Mouse (Mus musculus) hindbrain, embryonic 15.5 days (tissue): Measurements from ENCODE around the gene Abca15. TPM values are rescaled to one million over a fixed set of nuclear protein-coding genes. Genes with fewer than 3 reads are reported as not detected.
"Not testable (repeated sequence)": the region's sequence is repeated elsewhere in the genome, so short reads cannot be mapped to it uniquely, and the experiment has no call there.

Source experiments
- ATAC-seq: fragments of 200-750 bp; cut with Nextera tagmentation; 2 replicates; pipeline ENCODE4 v1.8.0; 2017; ENCODE audit warnings: low read depth, moderate number of reproducible peaks, moderate TSS enrichment; ENCODE audit not compliant: low FRiP score
- H3K27ac ChIP-seq: fragments of 300-500 bp; sonication (generic); replicated peaks from 2 replicates; pipeline ENCODE4 v1.5.1; 2015; ENCODE audit warnings: mild to moderate bottlenecking, inconsistent platforms
- H3K27me3 ChIP-seq: fragments of 300-500 bp; sonication (generic); 2 replicates; pipeline ENCODE4 v1.6.1; 2015; ENCODE audit warnings: control low read depth, inconsistent platforms
- H3K36me3 ChIP-seq: fragments of 300-500 bp; sonication (generic); 2 replicates; pipeline ENCODE4 v1.6.1; 2015; ENCODE audit warnings: control low read depth, inconsistent platforms
- H3K4me1 ChIP-seq: fragments of 300-500 bp; sonication (generic); replicated peaks from 2 replicates; pipeline ENCODE4 v1.6.1; 2015; ENCODE audit warnings: control low read depth, inconsistent platforms
- H3K4me2 ChIP-seq: fragments of 300-500 bp; sonication (generic); 2 replicates; pipeline ENCODE4 v1.6.1; 2015; ENCODE audit warnings: moderate library complexity, mild to moderate bottlenecking, inconsistent platforms
- H3K4me3 ChIP-seq: fragments of 300-500 bp; sonication (generic); 2 replicates; pipeline ENCODE4 v1.5.1; 2015; ENCODE audit warnings: mild to moderate bottlenecking, inconsistent platforms
- H3K9ac ChIP-seq: fragments of 300-500 bp; sonication (generic); 2 replicates; pipeline ENCODE4 v1.6.1; 2015; ENCODE audit warnings: inconsistent platforms
- H3K9me3 ChIP-seq: fragments of 300-500 bp; sonication (generic); 2 replicates; pipeline ENCODE4 v1.6.1; 2016; ENCODE audit warnings: control low read depth, inconsistent platforms
- WGBS: fragments of 180-500 bp; shearing (Covaris S2); methylation state at CpG from one replicate; pipeline ENCODE4 v1.1.7; 2015; 5-methylcytosine and 5-hydroxymethylcytosine counted together
- polyA plus RNA-seq: library from polyadenylated mRNA; unstranded; fragments of >200 nt; fragmentation: Nextera tagmentation; extraction: Ambion mirVana; gene quantifications from 2 replicates; pipeline ENCODE4 v1.2.1, GENCODE M21; 2015

Abca15 gene
- polyA plus RNA-seq = not detected in 2 replicates

DNA sequence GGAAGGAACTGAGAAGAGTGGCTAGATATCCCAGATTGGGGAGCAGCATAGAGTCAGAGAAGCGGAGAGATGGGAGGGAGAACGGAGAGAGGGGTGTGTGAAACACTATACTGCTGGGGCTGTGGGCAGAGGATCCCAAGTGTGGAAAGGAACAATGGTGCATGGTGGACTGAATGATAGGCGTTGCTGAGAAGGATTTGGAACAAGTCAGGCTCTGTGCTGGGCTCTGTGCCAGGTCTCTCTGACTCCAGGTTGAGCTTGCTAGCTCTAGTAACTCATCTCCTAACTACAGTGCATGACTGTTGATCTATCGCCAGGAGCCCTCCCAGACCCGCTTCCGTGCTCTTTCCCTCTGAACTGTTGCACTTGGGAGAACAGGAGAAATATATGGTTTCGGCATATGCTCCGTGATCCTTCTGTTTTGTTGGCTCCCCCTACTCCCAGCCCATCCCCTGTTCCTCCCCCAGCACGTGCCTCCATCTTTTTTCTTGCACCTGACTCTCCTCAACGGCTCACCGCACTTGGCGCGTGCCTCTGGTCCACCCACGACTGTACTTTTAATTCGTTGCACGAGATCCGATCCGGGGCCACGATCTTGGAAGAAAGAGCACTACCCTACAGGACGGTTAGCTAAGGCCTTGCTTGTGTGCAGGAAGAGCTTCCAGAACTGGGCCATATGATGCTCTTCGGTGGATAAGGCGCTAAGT is at the start of gene Abca15:
Abca15 (plus strand) TSS at position 584 of the 707 bp plus-strand sequence.
- peak within 1 kb of the TSS; percentile 28 for H3K4me3 ChIP-seq
- no peaks in the 10 kb centered on the region for H3K27me3 ChIP-seq
- peak within 1 kb of the TSS; percentile 69 for H3K4me2 ChIP-seq
- peaks cover 6% of the 10 kb centered on the region for H3K4me1 ChIP-seq
- peak; percentile 23; the same call in 1 of the 2 replicates for ATAC-seq
- no peaks in the 10 kb centered on the region for H3K36me3 ChIP-seq
- H3K9me3 ChIP-seq = no peaks in the 10 kb centered on the region
- no peak within 1 kb of the TSS for H3K27ac ChIP-seq
- no peak within 1 kb of the TSS for H3K9ac ChIP-seq
- 78% methylated on average over 22 of the region's 22 CpGs for WGBS

DNA sequence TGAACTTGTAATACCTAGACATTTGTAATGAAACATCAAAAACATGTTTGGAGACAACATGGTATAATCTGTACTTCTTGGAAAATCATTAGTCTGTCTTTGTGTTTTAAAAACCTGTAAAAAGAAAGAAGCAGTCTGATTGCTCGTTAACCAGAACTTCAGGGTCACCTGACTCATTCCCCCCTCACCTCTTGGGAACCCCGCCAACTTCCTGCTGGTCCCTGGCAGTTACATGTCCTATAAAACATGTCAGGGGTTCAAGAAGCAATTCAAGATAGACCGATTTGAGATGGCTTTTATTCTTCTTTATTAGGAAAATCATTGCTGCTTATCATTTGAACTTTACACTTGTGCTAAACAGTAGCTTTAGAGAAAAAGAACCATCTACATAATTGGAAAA is 43.2 kb upstream of the Abca15 start:
- ATAC-seq = no peak
- Histone ChIP-seq H3K27me3 (no peaks in the 10 kb centered on the region), H3K36me3 (no peaks in the 10 kb centered on the region), H3K27ac (no peak overlapping the region), H3K4me1 (no peaks in the 10 kb centered on the region), H3K4me3 (no peak overlapping the region), H3K9me3 (no peaks in the 10 kb centered on the region), H3K4me2 (no peak overlapping the region), H3K9ac (no peak overlapping the region)
- 71% methylated on average over 3 of the region's 3 CpGs for WGBS

DNA sequence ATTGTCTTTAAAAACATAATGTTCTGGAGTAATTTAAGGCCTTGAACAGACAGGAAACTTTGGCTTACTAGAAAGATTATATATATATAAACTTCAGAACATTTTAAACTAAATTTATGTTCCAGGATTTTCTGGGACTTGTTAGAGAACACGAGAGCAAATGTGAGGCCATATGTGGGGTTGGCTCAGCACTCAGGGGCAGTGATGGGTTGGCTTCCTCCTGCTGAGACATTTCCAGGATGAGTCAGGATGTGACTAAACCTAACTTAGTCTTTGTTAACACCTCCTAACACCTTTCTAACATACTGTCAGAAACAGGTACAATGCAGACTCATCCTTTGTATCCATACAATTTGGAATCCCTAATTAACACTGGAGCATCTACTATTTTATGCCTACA is 12.4 kb upstream of the Abca15 start:
- Histone ChIP-seq H3K9me3 (no peaks in the 10 kb centered on the region), H3K27me3 (no peaks in the 10 kb centered on the region), H3K9ac (no peak overlapping the region), H3K27ac (no peak overlapping the region), H3K4me3 (no peak overlapping the region), H3K36me3 (no peaks in the 10 kb centered on the region), H3K4me2 (no peak overlapping the region), H3K4me1 (no peaks in the 10 kb centered on the region)
- WGBS = 81% methylated on average over 1 of the region's 1 CpGs
- no peak for ATAC-seq

DNA sequence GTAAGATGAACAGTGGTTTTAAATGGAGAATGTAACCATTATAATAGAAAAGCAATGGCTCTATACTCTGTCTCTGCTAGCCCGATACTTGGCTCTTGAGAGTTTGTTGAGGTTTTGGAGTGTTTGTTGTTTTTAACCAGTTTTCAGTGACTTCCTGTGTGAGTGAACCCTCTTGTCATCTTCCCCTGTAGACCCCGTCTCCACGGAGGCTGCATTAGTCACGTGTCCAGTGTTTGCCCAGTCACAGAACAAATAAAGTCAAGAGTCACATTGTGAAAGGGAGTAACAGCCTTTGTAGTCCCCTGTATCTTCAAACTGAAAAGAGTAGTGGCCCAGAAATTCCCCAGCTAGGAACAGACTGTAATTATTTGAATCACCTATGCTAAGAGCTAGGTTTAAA is 5.5 kb upstream of the Abca15 start:
- no peak overlapping the region for H3K4me2 ChIP-seq
- no peak for ATAC-seq
- H3K9me3 ChIP-seq = no peaks in the 10 kb centered on the region
- H3K27ac ChIP-seq = no peak overlapping the region
- H3K4me1 ChIP-seq = peaks cover 6% of the 10 kb centered on the region
- no peak overlapping the region for H3K9ac ChIP-seq
- H3K4me3 ChIP-seq = no peak overlapping the region
- 44% methylated on average over 4 of the region's 4 CpGs for WGBS
- H3K27me3 ChIP-seq = no peaks in the 10 kb centered on the region
- no peaks in the 10 kb centered on the region for H3K36me3 ChIP-seq

DNA sequence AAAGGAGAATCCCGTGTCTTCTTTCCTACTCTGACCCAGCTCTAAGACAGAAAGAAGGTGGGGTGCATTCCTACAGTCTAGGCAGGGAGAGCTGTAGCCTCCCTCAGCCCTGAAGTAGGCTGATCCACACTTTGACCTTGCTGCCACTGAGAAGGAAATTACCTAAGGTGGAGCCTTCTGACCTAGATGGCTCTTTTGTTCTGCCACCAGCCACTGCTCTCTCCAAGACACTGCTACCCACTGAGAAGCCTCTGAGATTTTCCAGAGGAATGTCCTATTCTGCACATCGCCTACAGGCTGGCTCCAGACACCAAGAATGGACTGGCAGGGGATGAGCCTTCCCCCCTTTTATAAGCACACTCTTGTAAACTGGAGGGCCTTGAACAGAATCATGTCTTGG is 2.6 kb upstream of the Abca15 start:
- not testable (repeated sequence) for H3K27ac ChIP-seq, H3K9ac ChIP-seq, H3K36me3 ChIP-seq, H3K9me3 ChIP-seq, H3K27me3 ChIP-seq, ATAC-seq, H3K4me3 ChIP-seq, H3K4me1 ChIP-seq, H3K4me2 ChIP-seq
- WGBS = 66% methylated on average over 2 of the region's 2 CpGs

DNA sequence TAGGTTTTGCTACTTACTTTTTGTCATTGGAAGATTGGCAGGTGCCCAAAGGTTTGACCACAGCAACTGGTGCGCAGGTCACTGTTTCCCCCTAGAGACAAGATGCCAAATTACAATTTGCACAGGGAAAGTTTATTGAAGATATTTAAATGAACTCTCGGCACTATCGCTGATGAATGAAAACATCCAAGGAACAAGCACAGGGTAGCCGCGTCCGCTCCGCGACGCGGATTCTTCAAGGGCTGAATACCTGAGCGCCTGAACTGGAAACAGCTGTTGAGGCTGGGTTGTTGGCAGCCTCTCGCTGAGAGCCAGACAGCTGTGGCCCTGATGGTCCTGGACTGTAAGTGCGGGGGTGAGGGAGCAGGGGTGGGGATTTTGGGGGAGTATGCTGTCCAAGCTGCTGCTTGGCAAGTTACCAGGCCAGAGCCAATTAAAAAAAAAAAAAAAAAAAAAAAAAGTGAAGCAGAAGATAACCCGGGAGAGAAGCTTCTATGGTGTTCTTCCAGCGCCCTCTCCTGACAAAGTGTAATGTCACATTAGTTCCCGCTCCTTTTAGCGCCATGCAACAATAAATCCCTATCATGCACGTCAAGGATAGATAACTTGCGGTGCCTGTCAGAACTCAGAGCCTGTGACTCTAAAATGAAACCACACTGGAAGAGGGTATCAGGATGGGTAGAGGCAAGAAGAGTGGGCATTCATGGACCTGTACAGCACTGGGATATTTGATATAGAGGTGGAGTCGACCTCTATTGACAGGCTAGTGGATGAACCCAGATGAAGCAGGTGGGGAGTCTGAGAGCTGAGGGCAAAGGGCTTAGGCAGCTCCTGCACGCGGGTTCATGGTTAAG is 1.0 kb upstream of the Abca15 start:
- peaks cover 6% of the 10 kb centered on the region for H3K4me1 ChIP-seq
- no peaks in the 10 kb centered on the region for H3K36me3 ChIP-seq
- H3K4me3 ChIP-seq = peak overlapping the region; percentile 28
- H3K9ac ChIP-seq = no peak overlapping the region
- peak; percentile 75 for ATAC-seq
- H3K4me2 ChIP-seq = peak overlapping the region; percentile 69
- no peaks in the 10 kb centered on the region for H3K9me3 ChIP-seq
- no peak overlapping the region for H3K27ac ChIP-seq
- 18% methylated on average over 22 of the region's 22 CpGs for WGBS
- H3K27me3 ChIP-seq = no peaks in the 10 kb centered on the region

DNA sequence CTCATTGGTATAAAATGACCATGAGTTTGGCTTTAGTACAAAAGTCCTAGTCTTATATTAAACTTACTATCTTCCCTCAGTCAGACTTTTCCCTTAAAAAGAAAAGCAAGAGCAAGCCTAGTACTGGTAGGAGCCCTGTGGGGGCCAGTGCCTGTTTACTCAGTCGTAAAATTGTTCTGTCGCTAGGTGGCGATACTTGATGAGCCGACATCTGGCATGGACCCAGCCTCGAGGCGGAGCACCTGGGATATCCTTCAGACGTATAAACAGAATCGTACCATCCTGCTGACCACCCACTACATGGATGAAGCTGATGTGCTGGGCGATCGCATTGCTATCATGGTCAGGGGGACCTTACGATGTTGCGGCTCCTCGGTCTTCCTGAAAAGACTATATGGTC is 32.7 kb downstream of the Abca15 start:
- Histone ChIP-seq H3K4me1 (no peaks in the 10 kb centered on the region), H3K4me2 (no peak overlapping the region), H3K27ac (no peak overlapping the region), H3K9ac (no peak overlapping the region), H3K27me3 (no peaks in the 10 kb centered on the region), H3K36me3 (no peaks in the 10 kb centered on the region), H3K9me3 (no peaks in the 10 kb centered on the region), H3K4me3 (no peak overlapping the region)
- WGBS = 36% methylated on average over 13 of the region's 13 CpGs
- ATAC-seq = no peak

DNA sequence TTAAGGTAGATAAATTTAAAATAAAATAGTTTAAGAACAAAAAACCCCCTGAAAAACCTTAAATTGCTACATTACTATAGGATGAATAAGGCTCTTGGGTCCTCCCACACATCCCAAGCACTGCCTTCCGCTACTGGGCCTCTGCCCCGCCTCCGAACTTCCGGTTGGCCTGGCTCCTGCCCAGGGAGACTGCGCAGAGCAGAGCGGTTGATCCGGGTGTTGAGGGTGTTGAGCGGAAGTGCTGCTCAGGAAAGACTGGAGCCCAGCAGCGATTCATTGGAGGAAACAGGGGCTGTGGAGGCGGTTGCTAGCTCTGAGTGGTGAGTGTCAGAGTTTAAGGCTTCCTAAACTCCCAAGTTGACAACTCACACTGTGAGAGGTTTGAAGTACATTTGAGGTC is 81.0 kb downstream of the Abca15 start, which contains the start of gene Abca16:
Abca16 (plus strand) TSS at position 201 of the 400 bp plus-strand sequence.
- Histone ChIP-seq H3K9me3 (no peaks in the 10 kb centered on the region), H3K4me3 (no peak within 1 kb of the TSS), H3K27ac (no peak within 1 kb of the TSS), H3K36me3 (no peaks in the 10 kb centered on the region), H3K9ac (no peak within 1 kb of the TSS), H3K4me1 (no peaks in the 10 kb centered on the region), H3K4me2 (no peak within 1 kb of the TSS), H3K27me3 (no peaks in the 10 kb centered on the region)
- ATAC-seq = no peak
- WGBS = 87% methylated on average over 10 of the region's 10 CpGs

DNA sequence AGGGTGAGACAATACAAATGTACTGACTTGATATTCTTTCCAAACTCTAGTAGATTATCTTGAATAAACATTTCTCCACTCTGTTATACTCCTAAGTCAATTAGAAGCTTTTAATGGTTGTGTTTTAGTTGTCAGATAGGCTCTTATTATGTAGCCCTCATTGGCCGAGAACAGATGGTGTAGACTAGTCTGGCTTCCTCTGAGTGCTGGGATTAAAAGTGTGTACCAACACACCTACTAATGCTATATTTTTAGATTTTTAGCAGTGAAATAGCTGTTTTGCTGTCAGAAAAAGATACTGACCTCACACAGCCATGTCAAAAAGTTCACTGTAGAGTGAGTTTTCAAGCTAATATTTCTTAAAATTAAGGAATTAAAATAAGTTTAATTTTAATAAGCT is 83.9 kb downstream of the Abca15 start:
- H3K27ac ChIP-seq = no peak overlapping the region
- 89% methylated on average over 1 of the region's 1 CpGs for whole genome bisulfite sequencing
- no peaks in the 10 kb centered on the region for H3K27me3 ChIP-seq
- H3K4me1 ChIP-seq = no peaks in the 10 kb centered on the region
- H3K36me3 ChIP-seq = no peaks in the 10 kb centered on the region
- H3K4me3 ChIP-seq = no peak overlapping the region
- H3K9ac ChIP-seq = no peak overlapping the region
- no peak overlapping the region for H3K4me2 ChIP-seq
- ATAC-seq = no peak
- no peaks in the 10 kb centered on the region for H3K9me3 ChIP-seq

DNA sequence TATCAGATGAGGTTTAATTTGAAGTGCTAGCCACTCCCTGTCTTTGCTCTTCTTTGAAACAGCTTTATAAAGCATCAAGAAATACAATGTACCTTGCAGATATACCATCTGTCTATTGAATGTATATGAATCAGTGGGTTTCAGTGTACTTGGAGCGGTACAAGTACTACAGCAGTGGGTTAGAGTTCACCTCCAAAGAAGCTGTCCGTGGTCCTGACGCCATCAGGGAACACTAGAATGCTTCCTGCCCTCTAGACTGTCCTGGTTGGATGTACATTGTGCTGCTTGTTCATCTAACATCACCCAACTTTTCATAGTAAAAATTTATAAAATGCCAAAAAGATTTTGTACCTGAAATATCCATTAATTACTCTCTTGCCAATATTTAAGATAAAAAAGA is 98.2 kb downstream of the Abca15 start:
- Histone ChIP-seq H3K9ac (no peak overlapping the region), H3K4me2 (no peak overlapping the region), H3K27me3 (no peaks in the 10 kb centered on the region), H3K9me3 (no peaks in the 10 kb centered on the region), H3K4me3 (no peak overlapping the region), H3K27ac (no peak overlapping the region), H3K36me3 (no peaks in the 10 kb centered on the region), H3K4me1 (no peaks in the 10 kb centered on the region)
- 39% methylated on average over 3 of the region's 3 CpGs for WGBS
- ATAC-seq = no peak

DNA sequence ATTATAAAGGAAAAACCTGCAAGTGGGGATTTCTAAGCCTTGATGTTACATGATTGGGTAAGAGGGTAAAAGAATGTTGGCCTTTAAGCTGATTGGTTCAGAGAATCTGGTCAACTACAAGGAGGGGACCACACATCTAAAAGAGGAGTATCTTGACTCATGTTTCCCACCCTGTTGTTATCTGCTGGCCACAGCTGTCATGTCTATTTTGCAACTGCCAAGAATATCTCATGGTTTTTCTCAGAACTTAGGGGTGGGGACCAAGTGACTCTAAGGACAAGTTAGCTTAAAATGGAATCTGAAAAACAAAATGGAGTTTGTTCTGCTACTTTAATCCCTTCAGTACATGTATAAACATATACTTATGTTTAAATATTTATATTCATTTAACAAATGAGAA is 103.0 kb downstream of the Abca15 start:
- Histone ChIP-seq H3K4me3 (no peak overlapping the region), H3K27me3 (no peaks in the 10 kb centered on the region), H3K27ac (no peak overlapping the region), H3K4me2 (no peak overlapping the region), H3K9me3 (no peaks in the 10 kb centered on the region), H3K4me1 (no peaks in the 10 kb centered on the region), H3K36me3 (no peaks in the 10 kb centered on the region), H3K9ac (no peak overlapping the region)
- no peak for ATAC-seq
